Mouse (Mus musculus) limb, embryonic 10.5 days (tissue): ENCODE results near the gene Dclre1a. TPM values are rescaled to one million over a fixed set of nuclear protein-coding genes. Genes with fewer than 3 reads are reported as not detected.
A peak's percentile ranks its signal among the peaks of the same experiment; 100 is the strongest.

ENCODE experiments used
- DNase-seq: peaks from one replicate; pipeline ENCODE4 v3.0.0-alpha.2; 2017; ENCODE audit warnings: low spot score
- H3K27ac ChIP-seq: fragments of 300-500 bp; sonication (generic); 2 replicates; pipeline ENCODE4 v1.5.1; 2016; ENCODE audit warnings: mild to moderate bottlenecking
- H3K27me3 ChIP-seq: fragments of 300-500 bp; sonication (generic); 2 replicates; pipeline ENCODE4 v1.6.1; 2016; ENCODE audit warnings: low read depth, mild to moderate bottlenecking; ENCODE audit not compliant: poor library complexity, severe bottlenecking
- H3K36me3 ChIP-seq: fragments of 300-500 bp; sonication (generic); 2 replicates; pipeline ENCODE4 v1.6.1; 2016; ENCODE audit warnings: mild to moderate bottlenecking, moderate library complexity
- H3K4me1 ChIP-seq: fragments of 300-500 bp; sonication (generic); 2 replicates; pipeline ENCODE4 v1.6.1; 2016
- H3K4me3 ChIP-seq: fragments of 300-500 bp; sonication (generic); 2 replicates; pipeline ENCODE4 v1.5.1; 2016; ENCODE audit warnings: mild to moderate bottlenecking, moderate library complexity
- H3K9me3 ChIP-seq: fragments of 300-500 bp; sonication (generic); replicated peaks from 2 replicates; pipeline ENCODE4 v1.6.1; 2016; ENCODE audit warnings: mild to moderate bottlenecking
- WGBS: fragments of 180-500 bp; shearing (Covaris S2); methylation state at CpG from one replicate; pipeline ENCODE4 v1.1.7; 2016; 5-methylcytosine and 5-hydroxymethylcytosine counted together
- polyA plus RNA-seq: library from polyadenylated mRNA; unstranded; fragments of >200 nt; fragmentation: Nextera tagmentation; extraction: Ambion mirVana; gene quantifications from 2 replicates; pipeline ENCODE4 v1.2.1, GENCODE M21; 2016

Gene Dclre1a
- polyA plus RNA-seq, 1 experiment from 2014 or later: 20.9 TPM

DNA sequence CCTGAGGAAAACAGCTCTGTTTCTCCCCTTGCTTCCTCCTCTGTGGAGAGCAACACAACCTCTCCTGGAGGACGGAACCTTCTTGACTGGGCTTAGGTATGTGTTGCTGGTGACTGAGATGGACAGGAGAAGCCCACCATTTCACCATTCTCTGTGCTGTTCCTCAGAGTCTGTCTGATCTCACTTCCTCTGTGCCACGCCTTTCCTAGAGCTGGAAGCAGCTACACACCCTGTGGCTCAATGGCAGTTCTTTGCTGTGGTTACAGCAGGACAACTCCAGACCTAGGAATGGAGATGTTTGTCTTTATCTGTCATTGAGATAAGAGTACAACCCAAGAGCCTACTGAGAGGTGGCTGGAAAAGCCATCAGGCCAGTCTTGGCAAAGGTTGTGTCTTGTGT lies 60.7 kb downstream of the Dclre1a start:
- 88% methylated on average over 2 of the region's 2 CpGs for WGBS
- Histone ChIP-seq H3K27me3 (no peaks in the 10 kb centered on the region), H3K9me3 (no peaks in the 10 kb centered on the region), H3K4me3 (no peak overlapping the region), H3K4me1 (peaks cover 30% of the 10 kb centered on the region), H3K36me3 (no peaks in the 10 kb centered on the region), H3K27ac (no peak overlapping the region)
- no peak for DNase-seq

DNA sequence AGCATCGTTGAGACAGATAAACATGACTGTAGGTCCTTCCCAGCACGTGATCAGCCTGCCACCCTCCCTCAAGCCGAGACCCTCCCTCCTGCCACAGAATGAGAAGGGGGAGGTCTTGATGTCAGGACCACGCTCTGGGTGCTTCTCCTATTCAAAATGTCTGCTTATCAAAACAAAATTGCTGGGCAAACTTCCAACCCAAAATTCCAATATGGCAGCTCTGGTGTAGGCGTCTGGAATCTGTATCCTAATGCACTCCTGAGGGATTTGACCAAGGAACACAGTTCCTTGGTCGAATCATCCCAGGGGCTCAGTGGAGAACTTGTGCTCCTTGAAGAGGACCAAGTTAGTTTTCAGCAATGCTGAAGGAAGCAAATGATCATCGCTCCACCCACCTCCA lies 61.1 kb downstream of the Dclre1a start:
- peaks cover 30% of the 10 kb centered on the region for H3K4me1 ChIP-seq
- DNase-seq: no peak
- H3K4me3 ChIP-seq: no peak overlapping the region
- 90% methylated on average over 7 of the region's 7 CpGs for WGBS
- no peaks in the 10 kb centered on the region for H3K36me3 ChIP-seq
- no peaks in the 10 kb centered on the region for H3K9me3 ChIP-seq
- no peaks in the 10 kb centered on the region for H3K27me3 ChIP-seq
- H3K27ac ChIP-seq: no peak overlapping the region

DNA sequence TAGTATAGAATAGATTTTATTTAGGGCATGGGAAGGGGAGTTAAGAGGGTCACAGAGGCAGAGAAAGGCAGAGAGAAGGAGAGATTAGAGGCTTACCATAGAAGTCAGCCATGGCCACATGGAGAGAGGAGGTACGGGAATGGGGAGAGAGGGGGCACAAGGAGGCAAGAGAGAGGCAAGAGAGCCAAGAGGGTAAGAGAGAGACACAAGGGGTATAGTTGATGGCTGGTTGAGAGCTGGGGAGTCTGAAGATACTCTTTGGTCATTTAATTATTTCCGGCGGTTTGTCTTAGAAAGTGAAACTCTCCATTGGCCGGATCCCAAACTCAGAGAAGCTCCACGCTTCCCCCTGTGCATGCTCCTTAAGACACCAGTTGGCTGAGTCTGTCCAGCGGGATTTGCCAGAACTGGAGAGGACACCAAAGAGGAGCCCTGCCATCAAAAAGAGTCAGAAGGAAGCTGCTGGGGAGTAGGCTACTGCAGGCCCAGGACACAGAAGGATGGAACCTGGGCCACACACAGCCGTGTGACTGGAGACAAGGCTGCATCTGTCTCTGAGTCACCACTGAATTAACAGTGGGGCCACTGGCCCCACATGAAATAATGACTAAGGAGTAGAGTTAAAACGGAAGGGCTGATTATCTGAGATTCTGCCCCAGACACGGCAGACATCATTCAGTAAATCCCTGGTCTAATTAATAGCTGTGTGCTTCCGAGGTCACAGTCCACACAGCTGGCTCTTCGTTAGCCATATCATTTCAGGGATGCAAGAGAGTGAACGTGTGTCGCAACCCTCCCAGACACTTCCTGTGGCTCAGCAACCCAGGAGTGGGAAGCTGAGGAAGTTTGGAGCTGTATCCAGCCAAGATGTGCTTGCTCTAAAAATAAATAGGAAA lies 62.4 kb downstream of the Dclre1a start:
- Histone ChIP-seq H3K27me3 (no peaks in the 10 kb centered on the region), H3K4me3 (no peak overlapping the region), H3K9me3 (no peaks in the 10 kb centered on the region), H3K4me1 (peaks cover 28% of the 10 kb centered on the region), H3K27ac (0 out of 2 replicates have a peak overlapping the region, but pooled peaks have one; percentile 42), H3K36me3 (no peaks in the 10 kb centered on the region)
- WGBS: 61% methylated on average over 13 of the region's 13 CpGs
- DNase-seq: no peak

DNA sequence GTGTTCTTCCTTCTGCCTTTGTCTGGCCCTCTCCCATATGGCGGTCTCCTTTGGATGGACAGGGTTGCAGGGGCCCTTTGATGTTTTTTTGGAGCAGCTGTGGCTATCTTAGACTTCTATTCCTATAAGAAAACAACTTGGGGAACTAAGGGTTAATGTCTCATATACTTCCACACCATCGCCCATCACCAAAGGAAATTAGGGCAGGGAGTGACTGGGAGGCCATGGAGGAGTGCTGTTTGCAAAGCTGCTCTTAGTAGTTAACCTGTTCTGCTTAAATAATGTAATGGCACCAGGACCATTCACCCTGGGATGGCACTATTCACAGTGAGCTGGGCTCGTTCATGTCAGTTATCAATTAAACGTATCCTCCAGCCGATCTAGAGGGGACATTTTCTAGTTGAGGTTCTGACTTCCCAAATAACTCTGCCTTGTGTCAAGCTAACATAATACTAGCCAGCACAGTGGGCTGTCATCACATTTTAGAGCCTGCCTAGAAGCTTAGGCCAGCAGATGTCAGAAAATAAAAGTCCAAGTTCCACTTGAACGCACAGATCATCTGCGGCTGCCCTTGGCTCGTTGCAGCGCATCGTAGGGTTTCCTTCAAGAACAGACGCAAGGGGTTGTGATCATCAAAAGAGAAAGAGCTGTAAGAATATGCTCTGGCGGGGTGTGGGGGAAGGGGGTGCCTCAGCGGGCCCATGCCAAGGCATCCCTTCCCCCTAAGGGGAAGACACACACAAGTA lies 63.2 kb downstream of the Dclre1a start:
- Histone ChIP-seq H3K27me3 (no peaks in the 10 kb centered on the region), H3K9me3 (no peaks in the 10 kb centered on the region), H3K4me3 (no peak overlapping the region), H3K36me3 (no peaks in the 10 kb centered on the region), H3K27ac (no peak overlapping the region), H3K4me1 (peaks cover 25% of the 10 kb centered on the region)
- DNase-seq: no peak
- 80% methylated on average over 13 of the region's 13 CpGs for WGBS

Other genes starting within 250 kb of the Dclre1a start
- gene Nrap, start 158.2 kb downstream of the Dclre1a start, polyA plus RNA-seq: 0.09 TPM in 1 of 2 replicates, not detected in the other
- gene Casp7, start 151.1 kb downstream of the Dclre1a start, polyA plus RNA-seq: 19.3 and 24.5 TPM in 2 replicates
- 0.10 and 0.21 TPM in 2 replicates for gene Plekhs1, start 86.6 kb downstream of the Dclre1a start, polyA plus RNA-seq
- 15.3 and 16.6 TPM in 2 replicates for gene Nhlrc2, start within 50 bp of the Dclre1a start, polyA plus RNA-seq
- 0.16 TPM in 1 of 2 replicates, not detected in the other for gene Adrb1, start 174.0 kb upstream of the Dclre1a start, polyA plus RNA-seq